Mouse (Mus musculus) c-Kit-negative CD71-positive TER-119-positive erythroid progenitor cells, embryonic 14.5 days (primary cell): ENCODE data around the gene Hspb7.

Experiments used
- DNase-seq: peaks from one replicate; pipeline ENCODE4 v3.0.0-alpha.2; 2013; ENCODE audit warnings: low read depth, low spot score

Hspb7 gene

DNA sequence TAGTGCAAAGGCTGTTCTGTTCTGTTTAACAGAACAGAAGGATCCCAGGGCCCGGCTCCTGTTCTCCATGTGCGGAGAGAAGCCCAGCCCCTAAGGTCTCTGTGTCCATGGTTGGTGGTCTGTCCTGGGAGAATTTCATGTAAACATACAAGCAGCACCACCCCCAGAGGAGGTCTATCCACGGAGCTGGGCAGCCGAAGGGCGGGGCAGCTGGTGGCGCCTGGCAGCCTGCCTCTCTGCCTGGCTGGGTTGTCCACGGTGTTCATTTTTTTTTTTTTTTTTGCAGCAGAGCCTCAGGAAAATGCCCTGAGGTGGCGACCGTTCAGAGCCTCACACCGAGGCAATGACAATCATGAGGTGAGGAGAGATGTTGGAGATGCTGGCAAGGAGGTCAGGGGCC lies 48.0 kb downstream of the Hspb7 start:
- no peak for DNase-seq

DNA sequence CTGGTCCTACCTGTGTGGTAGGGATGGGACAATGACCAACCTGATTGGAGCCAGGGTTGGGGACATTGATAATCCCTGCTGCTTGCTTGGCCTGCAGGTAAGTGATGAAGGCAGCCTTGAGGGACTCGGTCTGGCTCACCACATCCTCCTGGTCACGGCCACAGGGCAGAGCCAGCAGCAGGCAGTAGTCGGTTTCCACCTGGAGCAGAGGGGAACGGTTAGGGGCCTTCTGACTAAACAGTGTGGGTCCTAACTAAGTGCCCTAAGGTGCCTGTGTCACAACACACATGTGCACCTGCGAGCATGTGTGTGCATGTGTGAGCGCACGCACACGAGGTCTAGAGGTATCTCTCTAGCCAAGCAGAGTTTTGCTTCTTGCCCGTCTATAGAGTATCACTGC lies 48.8 kb downstream of the Hspb7 start:
- no peak for DNase-seq

- no peak for DNase-seq
Measured at GRCm38 (mm10) chr4:141471491-141471890, 50.9 kb downstream of the Hspb7 start.

DNA sequence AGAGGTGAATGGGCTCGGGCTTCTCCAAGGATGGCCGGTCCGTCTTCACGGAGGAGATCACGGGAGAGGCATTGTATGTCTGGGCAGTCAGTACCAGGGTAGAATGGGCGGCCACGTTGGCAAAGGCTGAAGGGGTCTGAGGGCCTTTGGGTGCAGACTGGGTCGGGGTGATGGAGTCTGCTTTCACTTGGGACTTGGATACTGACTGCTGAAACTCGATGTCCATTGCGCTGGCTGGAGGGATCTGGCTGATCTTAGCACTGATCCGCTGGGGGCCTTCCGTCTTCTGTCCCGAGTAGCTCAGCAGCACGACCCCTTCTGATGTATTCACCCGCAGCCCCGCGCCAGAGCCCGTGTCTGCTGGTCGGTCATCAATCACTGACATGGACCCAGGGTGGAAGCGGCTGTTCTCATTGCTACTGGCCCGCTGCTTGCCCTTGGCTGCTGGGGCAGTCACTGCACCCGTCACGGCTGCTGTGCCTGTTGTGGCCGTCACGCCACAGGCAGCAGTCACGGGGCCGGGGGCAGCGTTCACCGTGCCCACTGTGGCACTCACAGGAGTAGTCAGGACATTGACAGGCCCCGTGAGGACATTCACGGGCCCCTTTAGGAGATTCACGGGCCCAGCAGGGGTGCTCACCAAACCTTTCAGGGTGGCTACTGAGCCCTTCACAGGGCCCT lies 52.2 kb downstream of the Hspb7 start:
- no peak for DNase-seq

- DNase-seq, result no peak
Measured at GRCm38 (mm10) chr4:141474431-141474830, 53.9 kb downstream of the Hspb7 start.
